Mouse (Mus musculus): Measurements from ENCODE around the gene Tnk2.

GRCm38 (mm10) chr16:32650974-32651618, 7.4 kb downstream of the Tnk2 start:
- TF ChIP-seq CTCF (IDR thresholded peaks at IDR 0.05; ENCODE audit: borderline replicate concordance, insufficient read depth, low read depth, low read length) (no peak), POLR2A (IDR thresholded peaks at IDR 0.05; ENCODE audit: borderline replicate concordance, insufficient read depth, low read length) (no peak)
